Mouse (Mus musculus) kidney, adult 11 months (tissue): ENCODE data around the gene Nr3c2.

Source experiments
- DNase-seq: peaks from one replicate; pipeline ENCODE4 v3.0.0; 2022

Nr3c2 gene

DNA sequence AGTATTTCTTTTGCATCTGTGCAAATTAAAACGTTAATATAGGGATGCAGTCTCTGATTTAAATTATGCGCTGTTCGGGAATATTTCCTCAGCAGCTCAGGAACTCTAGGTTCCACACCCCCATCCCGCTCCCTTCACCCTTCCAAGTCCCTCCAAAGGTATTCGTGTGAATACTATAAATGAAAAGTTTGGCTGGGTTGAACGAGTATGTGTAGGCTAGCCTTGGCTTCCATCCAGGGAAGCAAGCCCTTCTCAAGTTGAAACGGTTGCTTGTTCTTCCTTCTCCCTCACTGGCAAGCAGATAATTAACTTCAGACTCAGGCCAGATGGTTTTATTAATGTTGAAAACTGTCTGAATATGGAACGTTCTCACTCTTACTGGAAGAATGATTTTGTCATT, 186.8 kb downstream of the Nr3c2 start:
- DNase-seq = no peak

GRCm38 (mm10) chr8:77096721-77097120, 197.5 kb downstream of the Nr3c2 start:
- DNase-seq = no peak

- no peak for DNase-seq
Observed at GRCm38 (mm10) chr8:77098101-77098500, 198.9 kb downstream of the Nr3c2 start.

DNA sequence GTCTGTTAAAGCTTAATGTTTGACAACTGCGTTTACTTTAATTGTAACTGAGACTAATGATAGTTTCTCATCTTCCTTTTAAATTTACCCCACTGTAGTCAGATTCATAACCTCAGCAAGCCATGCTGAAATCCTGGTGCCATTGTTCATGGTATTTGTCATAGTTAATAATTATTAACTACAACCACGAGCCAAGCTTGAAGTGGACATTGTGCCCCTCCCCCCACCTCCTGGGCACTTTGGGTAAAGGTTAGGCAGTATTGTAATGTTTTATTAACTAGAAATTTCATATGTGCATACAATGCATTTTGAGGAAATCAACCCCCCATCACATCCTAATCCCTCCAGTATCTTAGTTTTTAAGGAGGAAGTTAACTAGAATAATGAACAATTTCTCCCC, 201.1 kb downstream of the Nr3c2 start:
- DNase-seq = peak; percentile 61

- peak; percentile 38 for DNase-seq
Observed at GRCm38 (mm10) chr8:77102879-77103278, 203.6 kb downstream of the Nr3c2 start.

DNA sequence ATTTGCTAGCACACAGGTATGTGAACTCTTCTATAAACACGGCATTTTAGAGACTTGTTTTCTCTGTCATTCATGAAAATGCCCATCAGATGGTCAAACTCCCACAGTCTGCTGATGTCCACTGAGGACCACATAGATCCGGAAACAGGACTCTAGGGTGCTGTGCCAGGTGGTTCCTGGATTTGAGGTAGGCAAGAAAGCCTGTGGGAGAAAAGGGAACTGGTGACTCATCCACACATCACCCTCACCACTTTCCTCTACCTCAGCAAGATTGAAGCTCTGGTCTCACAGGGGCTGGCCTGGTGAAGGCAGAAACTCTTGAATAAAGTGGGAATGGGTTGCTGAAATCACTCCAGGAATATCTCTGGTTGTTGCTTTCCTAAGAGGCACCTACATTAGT, 213.5 kb downstream of the Nr3c2 start:
- no peak for DNase-seq

DNA sequence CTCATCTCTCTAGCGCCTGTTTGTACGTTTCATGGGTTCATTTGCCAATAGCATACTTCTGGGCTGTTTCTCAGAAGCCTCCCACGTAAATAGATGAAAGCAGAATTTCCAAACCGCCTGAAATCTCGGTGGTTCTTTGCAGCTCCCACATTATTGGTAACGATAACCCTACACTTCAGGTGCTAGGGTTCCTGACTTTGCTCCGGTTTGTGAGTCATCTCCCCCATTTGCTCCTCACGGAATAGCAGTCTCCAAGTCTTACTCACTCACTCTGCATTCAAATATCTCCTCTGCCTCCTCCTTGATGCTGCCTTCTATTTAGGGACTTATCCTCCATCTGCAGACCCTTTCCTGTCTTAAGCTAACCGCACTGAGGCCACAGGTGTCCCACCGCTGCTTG, 215.5 kb downstream of the Nr3c2 start:
- no peak for DNase-seq

DNA sequence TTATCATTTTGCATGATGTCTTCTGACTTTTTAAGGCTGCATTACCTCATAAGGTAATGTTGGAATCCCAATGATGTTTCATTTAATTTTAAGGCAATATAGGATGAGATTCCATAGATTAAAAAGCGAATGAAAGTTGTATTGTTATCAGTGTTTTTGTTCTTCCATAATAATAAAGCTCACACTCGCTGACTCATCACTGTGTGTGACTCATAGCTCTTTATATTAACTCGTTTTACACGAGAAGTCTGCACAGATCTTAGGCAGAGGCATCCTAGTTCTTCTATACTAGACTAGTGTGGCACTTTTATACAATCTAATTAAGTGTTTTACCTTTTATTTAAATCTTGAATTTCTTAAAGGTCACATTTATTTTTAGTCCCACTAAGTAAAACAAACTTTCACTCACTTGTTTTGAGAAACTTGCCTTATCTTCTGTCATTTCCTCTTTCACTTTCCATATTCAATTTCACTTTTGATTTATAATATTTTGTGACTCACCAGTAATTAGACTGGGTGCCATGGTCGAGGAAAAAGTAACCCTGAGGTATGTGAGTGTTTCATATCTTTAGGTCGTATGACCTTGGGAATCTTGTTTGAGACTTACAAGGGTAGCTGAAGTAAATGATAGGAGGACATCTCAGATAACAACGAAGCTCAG, 217.3 kb downstream of the Nr3c2 start:
- DNase-seq = no peak

DNA sequence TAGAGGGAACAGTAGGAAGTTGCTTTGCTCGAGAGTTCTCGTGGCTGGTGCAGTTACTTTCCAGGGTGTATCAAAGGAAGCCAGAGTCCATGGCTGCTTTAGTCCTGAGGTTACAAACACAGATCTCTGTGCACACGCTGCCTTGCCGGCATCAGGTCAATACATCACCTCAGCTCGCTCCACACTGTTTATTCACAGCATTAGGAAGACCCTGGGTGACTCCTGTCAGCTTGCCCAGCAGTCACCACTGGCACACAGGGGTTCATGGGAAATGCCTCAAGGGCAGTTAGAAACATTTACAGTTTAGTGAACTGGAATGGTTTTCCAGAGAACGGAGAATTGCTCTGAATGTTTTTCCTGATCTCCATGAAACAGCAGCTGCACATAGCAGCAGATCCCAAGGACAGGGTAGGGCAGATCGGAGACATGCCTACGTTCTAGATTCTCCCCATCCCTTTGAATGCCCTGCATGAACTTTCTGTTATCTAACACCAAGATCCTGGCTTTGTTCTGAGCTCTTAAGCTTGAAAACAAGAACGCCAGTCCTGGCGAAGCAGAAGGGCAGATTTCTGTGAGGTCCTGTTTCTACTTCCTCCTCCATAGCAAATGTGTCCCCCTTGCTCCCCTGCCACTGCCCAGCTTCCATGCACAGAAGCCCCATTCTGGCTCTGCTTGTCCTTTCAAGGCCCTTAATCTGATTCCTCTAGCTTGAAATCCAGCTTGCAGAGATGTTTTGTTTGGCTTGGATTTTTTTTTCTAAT, 221.7 kb downstream of the Nr3c2 start:
- peak; percentile 79 for DNase-seq

- DNase-seq = peak; percentile 26
Observed at GRCm38 (mm10) chr8:77121571-77121890, 222.3 kb downstream of the Nr3c2 start.

DNA sequence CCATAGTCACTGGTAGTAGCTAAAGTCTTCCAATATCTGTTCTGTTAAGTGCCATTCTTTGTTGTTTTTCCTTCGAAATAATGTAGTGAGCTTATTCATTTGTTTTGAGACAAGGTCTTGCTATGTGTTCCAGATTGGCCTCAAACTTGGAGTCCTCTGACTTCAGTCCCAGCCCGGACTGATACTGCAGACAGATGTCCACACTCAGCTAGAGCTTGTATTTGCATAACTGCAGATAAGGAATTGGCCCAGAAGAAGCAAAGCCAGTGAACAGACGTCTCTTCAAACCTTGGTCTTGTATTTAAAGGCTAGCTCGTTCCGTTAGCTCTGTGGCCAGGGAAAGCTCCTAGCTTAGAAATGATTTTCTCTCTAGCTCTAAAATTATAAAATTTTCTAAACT, 223.1 kb downstream of the Nr3c2 start:
- no peak for DNase-seq

- no peak for DNase-seq
Observed at GRCm38 (mm10) chr8:77125777-77126176, 226.5 kb downstream of the Nr3c2 start.

DNA sequence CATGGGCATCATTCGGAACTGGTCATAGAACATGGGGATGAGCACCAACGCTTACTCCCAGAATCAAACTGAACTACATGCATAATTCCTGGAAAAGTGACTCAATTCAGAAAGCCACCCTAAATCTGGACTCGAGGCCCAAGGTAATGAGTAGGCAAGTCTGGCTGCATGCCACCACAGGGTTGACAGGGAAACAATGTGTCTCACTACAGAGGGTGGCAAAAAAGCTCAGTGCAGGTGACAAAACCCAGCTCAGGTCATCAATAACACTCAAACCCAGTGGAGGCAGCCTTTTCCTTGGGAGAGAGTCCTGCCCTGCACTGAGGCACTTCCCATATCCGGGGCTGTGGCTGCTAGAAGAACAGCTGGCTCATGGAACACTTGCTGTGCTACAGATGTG, 228.8 kb downstream of the Nr3c2 start:
- no peak for DNase-seq

DNA sequence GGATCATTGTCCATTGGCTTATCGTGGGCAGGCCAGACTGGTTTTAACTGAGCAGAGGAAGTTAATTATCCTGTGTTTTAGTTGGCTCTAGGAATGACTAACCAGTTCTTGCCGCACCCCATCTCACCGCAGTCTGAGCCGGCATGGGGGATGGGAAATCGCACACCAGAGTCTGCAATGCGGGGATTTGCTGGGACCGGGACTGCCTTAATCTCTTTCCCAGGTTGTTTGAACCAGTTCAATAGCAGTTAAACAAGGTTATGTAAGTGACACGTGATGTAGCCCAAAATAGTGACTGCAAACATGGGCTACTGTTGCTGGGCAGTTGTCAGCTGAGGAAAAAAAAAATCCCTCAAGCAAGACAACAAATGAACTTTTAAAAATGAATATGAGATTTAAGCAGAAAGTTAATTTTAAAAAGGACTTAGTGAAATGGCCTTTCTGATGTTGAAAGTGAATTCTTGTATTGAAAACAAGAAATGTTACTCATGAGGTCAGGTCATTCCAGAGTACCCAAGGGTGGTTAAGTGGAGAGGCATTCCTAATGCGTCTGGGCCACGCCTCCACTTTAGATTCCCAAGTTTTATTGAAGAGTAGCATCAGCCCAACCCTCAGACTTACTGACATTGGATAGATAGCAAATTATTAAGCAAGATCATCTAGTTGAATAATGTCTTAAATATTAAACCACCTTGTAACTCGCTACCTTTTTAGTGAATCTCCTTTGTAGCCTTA, 233.8 kb downstream of the Nr3c2 start:
- peak; percentile 94 for DNase-seq

DNA sequence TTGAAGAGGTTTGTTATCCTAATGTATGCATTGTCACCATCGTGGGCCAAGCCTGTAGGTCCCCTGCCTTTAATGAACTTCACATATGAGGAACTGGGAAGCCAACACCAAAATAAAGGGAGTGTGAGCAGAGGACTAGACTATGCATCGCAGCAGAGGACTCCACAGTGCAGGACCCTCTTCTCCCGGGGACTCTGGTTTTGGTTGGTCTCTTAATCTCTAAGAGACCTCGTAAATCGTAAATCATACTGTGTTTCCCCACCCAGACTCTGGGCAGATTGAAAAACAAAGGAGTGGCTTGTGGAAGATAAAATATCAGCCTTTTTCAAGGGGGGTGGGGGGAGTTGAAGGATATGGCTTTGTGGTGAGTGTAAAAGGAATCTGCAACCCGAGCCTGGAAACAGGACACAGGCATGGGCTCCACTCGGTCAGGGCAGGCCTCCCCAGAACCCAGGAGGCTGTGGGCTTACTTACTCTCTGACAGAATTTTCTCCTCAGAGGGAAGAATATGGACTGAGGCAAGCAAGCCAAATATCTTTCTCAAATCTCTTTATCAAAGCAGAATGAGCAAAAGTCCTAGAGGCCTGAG, 234.6 kb downstream of the Nr3c2 start:
- no peak for DNase-seq

- no peak for DNase-seq
Observed at GRCm38 (mm10) chr8:77145285-77145684, 246.0 kb downstream of the Nr3c2 start.

DNA sequence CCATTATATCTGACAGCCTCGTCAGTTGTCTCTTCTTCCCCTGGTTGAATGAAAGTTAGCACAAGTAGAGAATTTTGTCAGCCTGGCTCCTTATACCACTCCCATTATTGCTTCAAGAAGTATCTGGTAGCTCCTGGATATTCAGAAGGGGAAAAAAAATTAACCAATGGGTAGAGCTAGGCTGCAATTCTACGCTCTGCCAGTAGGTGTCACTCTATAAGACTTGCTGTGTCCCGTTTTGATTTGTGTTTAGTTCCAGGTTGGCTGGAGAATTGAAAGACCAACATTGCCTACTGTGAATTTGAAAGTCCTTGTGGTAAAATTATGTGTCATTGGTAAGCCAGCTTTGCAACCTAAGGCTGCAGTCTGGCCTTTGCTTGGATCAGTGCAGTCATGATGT, 255.3 kb downstream of the Nr3c2 start:
- no peak for DNase-seq

- peak; percentile 33 for DNase-seq
Observed at GRCm38 (mm10) chr8:77169320-77169719, 270.1 kb downstream of the Nr3c2 start.

DNA sequence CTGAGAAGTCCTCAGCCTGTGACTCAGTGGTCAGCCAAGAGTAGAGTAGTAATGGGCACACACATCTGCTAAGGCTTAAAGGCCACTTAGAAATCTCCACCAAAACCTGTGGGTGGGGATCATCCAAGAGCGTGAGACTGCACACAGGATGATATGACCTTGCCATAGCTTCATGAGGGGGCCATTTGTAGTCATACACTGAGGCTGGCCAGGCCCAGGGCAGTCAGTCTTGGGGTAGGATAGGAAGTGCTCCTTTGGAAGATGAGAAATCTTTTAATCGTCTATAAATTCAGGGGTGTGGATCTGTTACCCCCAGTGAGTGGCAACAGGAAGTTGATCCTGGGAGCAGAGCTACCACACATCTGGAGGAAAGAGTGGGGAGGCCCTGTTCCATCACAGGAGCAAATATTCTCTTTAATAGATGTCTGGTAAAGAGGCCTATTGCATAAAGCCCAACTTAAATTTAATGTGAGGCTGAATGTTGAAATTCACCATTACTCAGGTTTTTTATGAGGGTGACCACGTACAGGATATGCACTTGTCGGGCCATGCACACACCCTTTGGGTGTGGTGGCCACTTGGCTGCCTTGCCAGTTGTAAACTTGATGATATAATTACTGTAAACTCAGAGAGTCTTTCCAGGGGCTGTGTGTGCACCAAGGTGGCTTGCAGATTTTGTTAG, 270.7 kb downstream of the Nr3c2 start:
- no peak for DNase-seq

GRCm38 (mm10) chr8:77170439-77170759, 271.2 kb downstream of the Nr3c2 start:
- DNase-seq = no peak

- no peak for DNase-seq
Observed at GRCm38 (mm10) chr8:77173075-77173657, 273.9 kb downstream of the Nr3c2 start.

DNA sequence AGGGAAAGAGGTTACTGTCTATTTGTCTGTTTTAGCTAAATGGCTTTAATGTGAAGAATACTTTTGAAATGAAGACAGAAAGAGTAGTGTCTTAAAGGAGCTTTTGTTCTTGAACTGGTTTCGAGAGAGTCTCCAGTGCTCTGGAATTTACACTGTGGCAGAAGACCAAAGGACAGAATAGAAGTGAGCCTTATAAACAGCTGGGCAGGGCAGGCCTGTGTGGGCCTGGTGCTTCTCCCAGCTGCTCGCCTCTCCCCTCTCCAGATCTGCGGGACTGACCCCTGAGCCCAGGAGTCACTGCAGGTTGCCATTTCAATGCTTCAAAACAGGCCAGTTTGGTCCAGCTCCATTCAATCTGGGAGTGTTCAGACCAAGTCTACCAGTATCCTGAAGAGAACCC, 274.5 kb downstream of the Nr3c2 start:
- no peak for DNase-seq

- DNase-seq = peak; percentile 31
Observed at GRCm38 (mm10) chr8:77175471-77175870, 276.2 kb downstream of the Nr3c2 start.
